Mouse (Mus musculus): Measurements from ENCODE around the gene Cops4. TPM values are rescaled to one million over a fixed set of nuclear protein-coding genes. Genes with fewer than 3 reads are reported as not detected.

Cops4 gene
- polyA plus RNA-seq, 1 experiment from 2014 or later: 165 TPM

DNA sequence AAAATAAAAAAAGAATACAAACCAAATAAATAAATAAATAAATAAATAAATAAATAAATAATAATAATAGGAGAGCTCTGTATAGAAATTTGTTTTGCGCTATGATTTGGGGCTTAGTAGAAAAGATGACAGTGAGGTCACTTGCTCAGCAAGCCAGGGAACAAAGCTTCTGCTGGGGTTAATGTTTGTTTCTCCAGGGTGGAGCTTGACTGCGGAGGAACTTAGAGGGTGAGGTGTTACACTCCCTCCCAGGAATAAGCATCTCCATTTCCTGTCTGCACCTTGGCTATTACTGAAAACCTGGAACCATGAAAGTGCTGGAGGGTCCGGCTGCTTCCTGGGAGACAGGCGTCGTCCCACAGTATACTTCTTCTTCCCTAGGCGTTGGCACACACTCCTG lies 77.9 kb downstream of the Cops4 start:
- Histone ChIP-seq H3K27ac (ENCODE audit: low read length) (no peak overlapping the region), H3K9me3 (ENCODE audit: control insufficient read depth, low read length) (peaks cover 4% of the 10 kb centered on the region; the same call in 1 of the 2 replicates), H3K4me1 (replicated peaks; ENCODE audit: control insufficient read depth, insufficient read depth, low read length) (no peaks in the 10 kb centered on the region), H3K27me3 (ENCODE audit: control insufficient read depth, insufficient read depth, low read depth, low read length) (no peaks in the 10 kb centered on the region), H3K4me2 (ENCODE audit: low read depth, low read length) (no peak overlapping the region), H3K36me3 (ENCODE audit: control insufficient read depth, insufficient read depth, low read length) (no peaks in the 10 kb centered on the region), H3K4me3 (ENCODE audit: low read length) (no peak overlapping the region), H3K9ac (ENCODE audit: low read length) (no peak overlapping the region)
- WGBS: 74% methylated on average over 6 of the region's 6 CpGs
- no peak for ATAC-seq (ENCODE audit: low read depth)

Small RNA genes lying within 50 kb of the gene (microRNA-seq; reads per million reads assigned to microRNA genes)
- gene Gm23222: not detected

Other genes with a start within 250 kb of the Cops4 start
- gene Sec31a, start 102.1 kb upstream of the Cops4 start, polyA plus RNA-seq (2015; fragmentation: Nextera tagmentation; extraction: Ambion mirVana): 156 and 161 TPM in 2 replicates
- gene Lin54, start 17.7 kb upstream of the Cops4 start, polyA plus RNA-seq (2015; fragmentation: Nextera tagmentation; extraction: Ambion mirVana): 12.2 and 13.6 TPM in 2 replicates
- 12.5 and 16.7 TPM in 2 replicates for gene Plac8, start 53.9 kb downstream of the Cops4 start, polyA plus RNA-seq (2015; fragmentation: Nextera tagmentation; extraction: Ambion mirVana)
- 44.1 and 47.2 TPM in 2 replicates for gene Coq2, start 156.8 kb downstream of the Cops4 start, polyA plus RNA-seq (2015; fragmentation: Nextera tagmentation; extraction: Ambion mirVana)
- 6.2 TPM in 2 replicates for gene Hpse, start 201.4 kb downstream of the Cops4 start, polyA plus RNA-seq (2015; fragmentation: Nextera tagmentation; extraction: Ambion mirVana)